Mouse (Mus musculus) testis, postnatal 10 days (tissue): ENCODE data around the gene Pxmp2.

Experiments
- DNase-seq: peaks from one replicate; pipeline ENCODE4 v3.0.0; 2021; ENCODE audit warnings: low spot score

Gene Pxmp2

GRCm38 (mm10) chr5:110230780-110231461 lies 55.1 kb downstream of the Pxmp2 start, which contains the start of gene Ankle2:
Gene Ankle2 (plus strand): TSS chr5:110231004.
- peak; percentile 96 for DNase-seq

- DNase-seq: no peak
Measured at GRCm38 (mm10) chr5:110230401-110230779, 55.6 kb downstream of the Pxmp2 start.

- DNase-seq: no peak
Measured at GRCm38 (mm10) chr5:110227336-110227883, 58.6 kb downstream of the Pxmp2 start.

- DNase-seq: no peak
Measured at GRCm38 (mm10) chr5:110225056-110225455, 60.9 kb downstream of the Pxmp2 start.
